Mouse (Mus musculus) layer of hippocampus, postnatal 25 days (tissue): ENCODE measurements around the gene Zfp157. TPM values are rescaled to one million over a fixed set of nuclear protein-coding genes. Genes with fewer than 3 reads are reported as not detected.
"Not testable (repeated sequence)": the region's sequence is repeated elsewhere in the genome, so short reads cannot be mapped to it uniquely, and the experiment has no call there.

Experiments
- DNase-seq, 2 experiments: peaks; one replicate each; pipeline ENCODE4 v3.0.0; 2022; ENCODE audit warnings: mixed read lengths in 2 of 2, low spot score in 1 of 2; ENCODE audit errors: extremely low spot score in 1 of 2
- total RNA-seq, 2 experiments: library from RNA; stranded (reverse); gene quantifications; 2 replicates each; pipeline ENCODE4 v1.2.3; 2021

Zfp157 gene
- total RNA-seq: 10 to 100 TPM; 24.9 to 26.3 TPM

DNA sequence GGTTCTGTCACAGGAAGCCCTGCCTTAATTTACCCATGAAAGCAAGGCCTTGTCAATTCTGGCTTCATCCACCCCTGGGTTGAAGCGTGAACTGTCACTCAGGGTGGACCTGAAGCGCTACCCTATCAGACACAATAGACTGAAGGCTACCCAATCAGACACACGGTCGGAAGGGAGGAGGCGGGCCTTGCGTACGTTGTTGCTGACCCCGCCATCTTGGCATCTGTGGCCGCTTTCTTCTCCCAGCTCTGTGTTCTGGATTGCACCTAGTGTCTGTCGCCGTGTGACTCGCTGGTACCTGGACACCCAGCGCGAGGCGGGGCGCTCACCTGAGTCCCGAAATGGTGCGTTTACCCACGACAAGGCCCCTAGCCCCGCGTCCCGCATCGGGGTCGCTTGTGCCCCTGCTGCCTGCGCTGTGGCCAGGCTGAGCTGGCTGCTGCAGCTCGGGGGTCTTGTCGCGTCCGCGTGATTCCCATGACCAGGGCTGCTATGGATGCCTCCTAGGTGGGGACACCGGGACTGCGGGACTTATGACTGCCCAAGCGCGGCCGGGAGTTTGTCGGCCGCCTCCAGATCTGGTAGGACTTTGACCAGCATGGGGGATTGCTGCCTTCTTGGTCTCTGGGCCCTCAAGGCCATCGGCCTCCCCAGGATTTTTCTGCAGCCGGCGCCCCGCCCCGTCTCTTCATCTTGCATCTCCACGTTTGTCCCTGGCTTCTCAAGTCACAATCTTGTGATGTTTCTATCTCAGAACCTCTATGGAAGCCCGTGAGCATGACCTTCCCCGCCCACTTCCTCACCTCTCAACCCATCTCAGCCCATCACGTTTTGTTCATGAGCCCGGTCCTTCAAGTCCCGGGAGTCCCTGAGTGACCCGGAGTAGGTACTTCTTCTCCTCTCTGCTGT is at the start of gene Zfp157:
TSS of gene Zfp157 (plus strand) at position 183 of the 909 bp plus-strand sequence.
- DNase-seq: peak; percentile 76 to 82

- no peak for DNase-seq
These were observed 43.4 kb upstream of the Zfp157 start for GRCm38 (mm10) chr5:138397795-138398337.

DNA sequence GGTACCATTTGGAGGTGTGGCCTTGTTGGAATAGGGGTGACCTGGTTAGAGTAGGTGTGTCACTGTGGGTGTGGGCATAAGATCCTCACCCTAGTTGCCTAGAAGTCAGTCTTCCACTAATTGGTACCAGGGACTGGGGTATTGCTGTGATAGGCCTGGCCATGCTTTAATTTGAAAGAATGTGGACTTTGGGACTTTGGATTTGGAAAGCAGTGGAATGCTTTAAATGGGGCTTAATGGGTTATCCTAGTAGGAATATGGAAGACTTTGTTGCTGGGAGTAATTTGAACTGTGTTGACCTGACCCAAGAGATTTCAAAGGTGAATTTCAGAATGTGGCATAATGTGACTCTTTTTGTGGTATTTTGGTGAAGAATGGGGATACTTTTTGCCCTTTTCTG is 40.8 kb upstream of the Zfp157 start:
- not testable (repeated sequence) for DNase-seq

DNA sequence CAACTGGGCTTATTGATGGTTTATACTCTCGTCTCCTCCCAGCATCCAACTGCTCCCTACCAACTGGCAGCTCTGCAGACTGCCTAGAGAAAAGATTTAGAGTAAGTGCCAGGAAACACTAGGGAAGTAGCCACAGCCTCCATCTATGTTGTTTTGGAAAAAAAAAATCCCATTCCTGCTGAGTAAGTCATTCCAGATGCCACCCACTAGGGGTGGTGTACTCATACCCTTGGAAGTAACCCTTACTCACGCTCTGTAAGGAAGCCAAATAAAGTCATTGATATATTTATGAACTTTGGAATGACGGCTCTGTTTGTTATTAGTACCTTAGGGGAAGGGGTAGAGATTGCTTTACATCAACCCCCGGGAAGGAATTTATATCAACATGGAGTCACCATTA is 17.1 kb downstream of the Zfp157 start:
- no peak for DNase-seq

DNA sequence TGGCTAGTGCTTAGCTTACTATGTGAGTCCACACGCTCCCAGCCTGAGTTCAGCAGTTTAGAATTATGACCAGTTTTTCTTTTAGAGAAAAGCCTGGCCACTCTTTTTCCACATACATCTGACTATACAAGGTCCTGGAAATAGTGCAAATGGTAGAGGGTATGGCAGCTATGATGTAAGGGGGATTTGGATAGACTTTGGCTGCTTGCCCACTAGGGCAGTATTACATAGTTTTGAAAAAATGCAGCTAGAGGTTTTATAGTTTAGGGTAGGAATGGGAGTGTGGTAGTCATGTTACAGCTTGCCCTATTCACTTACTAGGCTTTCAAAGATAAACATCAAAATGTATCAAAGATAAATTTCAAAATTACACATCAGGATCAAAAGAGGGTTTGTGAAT is 17.8 kb downstream of the Zfp157 start:
- DNase-seq: no peak

GRCm38 (mm10) chr5:138473601-138474000 is 32.3 kb downstream of the Zfp157 start:
- peak; percentile 25 to 62 for DNase-seq

DNA sequence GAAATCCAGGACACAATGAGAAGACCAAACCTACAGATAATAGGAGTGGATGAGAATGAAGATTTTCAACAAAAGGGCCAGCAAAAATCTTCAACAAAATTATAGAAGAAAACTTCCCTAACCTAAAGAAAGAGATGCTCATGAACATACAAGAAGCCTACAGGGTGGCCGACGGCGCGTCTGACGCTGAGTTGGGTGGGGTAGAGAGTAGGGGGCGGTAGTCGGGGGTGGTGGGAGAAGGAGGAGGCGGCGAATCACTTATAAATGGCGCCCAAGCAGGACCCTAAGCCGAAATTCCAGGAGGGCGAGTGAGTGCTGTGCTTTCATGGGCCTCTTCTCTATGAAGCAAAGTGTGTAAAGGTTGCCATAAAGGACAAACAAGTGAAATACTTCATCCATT is 63.3 kb downstream of the Zfp157 start:
- not testable (repeated sequence) for DNase-seq

Other genes with a start within 250 kb of the Zfp157 start
- gene Mblac1, start 247.2 kb upstream of the Zfp157 start, total RNA-seq: 10 to 100 TPM in 1 of 2 experiments, 1 to 10 TPM in 1; 9.1 to 10.1 TPM
- gene Nxpe5, start 215.6 kb upstream of the Zfp157 start, total RNA-seq: not detected
- 10 to 100 TPM; 55.9 to 58.9 TPM for gene Lamtor4, start 186.0 kb upstream of the Zfp157 start, total RNA-seq
- gene BC037034, start 177.4 kb upstream of the Zfp157 start, total RNA-seq: 10 to 100 TPM; 69.3 to 75.7 TPM
- 1 to 10 TPM; 2.3 to 3.1 TPM for gene Gal3st4, start 168.6 kb upstream of the Zfp157 start, total RNA-seq
- not detected for gene Gm43720, start 161.5 kb upstream of the Zfp157 start, total RNA-seq
- 1 to 10 TPM; 3.3 to 4.8 TPM for gene Gpc2, start 161.5 kb upstream of the Zfp157 start, total RNA-seq
- gene Stag3, start 161.2 kb upstream of the Zfp157 start, total RNA-seq: 1 to 10 TPM; 1.3 to 1.4 TPM
- gene Pvrig, start 99.5 kb upstream of the Zfp157 start, total RNA-seq: not detected
- not detected for gene 1700123K08Rik, start 123.2 kb downstream of the Zfp157 start, total RNA-seq
- 10 to 100 TPM; 27.9 to 29.4 TPM for gene Zfp68, start 178.3 kb downstream of the Zfp157 start, total RNA-seq
- 10 to 100 TPM; 15.4 TPM for gene A430033K04Rik, start 181.4 kb downstream of the Zfp157 start, total RNA-seq